Mouse (Mus musculus) erythroblast, embryonic 14.5 days (primary cell): ENCODE measurements around the gene Gps1. TPM values are rescaled to one million over a fixed set of nuclear protein-coding genes. Genes with fewer than 3 reads are reported as not detected.

ENCODE experiments used
- H3K27me3 ChIP-seq: 2 replicates; pipeline ENCODE4 v1.6.1; 2012; ENCODE audit warnings: inconsistent platforms; ENCODE audit not compliant: control insufficient read depth
- H3K36me3 ChIP-seq: 2 replicates; pipeline ENCODE4 v1.6.1; 2012; ENCODE audit warnings: mild to moderate bottlenecking, inconsistent platforms; ENCODE audit not compliant: control insufficient read depth
- H3K4me1 ChIP-seq: 2 replicates; pipeline ENCODE4 v1.6.1; 2012; ENCODE audit warnings: inconsistent platforms; ENCODE audit not compliant: control insufficient read depth
- H3K4me3 ChIP-seq: replicated peaks from 2 replicates; pipeline ENCODE3; 2012; ENCODE audit warnings: moderate library complexity, mild to moderate bottlenecking, inconsistent platforms
- H3K9me3 ChIP-seq: 2 replicates; pipeline ENCODE4 v1.6.1; 2012; ENCODE audit warnings: low read length, inconsistent platforms, mixed read lengths; ENCODE audit not compliant: control insufficient read depth
- GATA1 ChIP-seq: IDR thresholded peaks from 2 replicates; pipeline ENCODE4 v1.6.1; 2012; ENCODE audit warnings: low read length, inconsistent platforms, mixed read lengths
- TAL1 ChIP-seq: IDR thresholded peaks from 3 replicates; pipeline ENCODE4 v1.6.1; 2012; ENCODE audit warnings: low read length, inconsistent platforms, mixed read lengths
- polyA plus RNA-seq: library from polyadenylated mRNA; stranded (reverse); fragments of >175 nt; gene quantifications from 2 replicates; pipeline ENCODE4 v1.2.3, GENCODE M21; 2012

Gps1 gene
- polyA plus RNA-seq: 2.4 and 3.1 TPM in 2 replicates

- TF ChIP-seq GATA1: no peak
- TF ChIP-seq TAL1: no peak
- no peaks in the 10 kb centered on the region for H3K27me3 ChIP-seq
- H3K36me3 ChIP-seq: peaks cover 66% of the 10 kb centered on the region
- no peaks in the 10 kb centered on the region for H3K9me3 ChIP-seq
- peaks cover 42% of the 10 kb centered on the region for H3K4me1 ChIP-seq
- H3K4me3 ChIP-seq: peak within 1 kb of the TSS; percentile 95
Measured at GRCm38 (mm10) chr11:120784064-120784791, at the start of gene Gps1, which contains the start of gene Rfng. Gene Gps1 (plus strand): TSS chr11:120784272. Gene Rfng (minus strand): TSS chr11:120784207.

GRCm38 (mm10) chr11:120736424-120736823 lies 47.6 kb upstream of the Gps1 start:
- H3K4me3 ChIP-seq: no peak overlapping the region

GRCm38 (mm10) chr11:120740981-120741380 lies 43.1 kb upstream of the Gps1 start:
- peaks cover 3% of the 10 kb centered on the region; the same call in 1 of the 2 replicates for H3K27me3 ChIP-seq
- no peak overlapping the region for H3K4me3 ChIP-seq
- no peaks in the 10 kb centered on the region for H3K36me3 ChIP-seq
- H3K9me3 ChIP-seq: no peaks in the 10 kb centered on the region; the same call in 1 of the 2 replicates
- TF ChIP-seq GATA1 (no peak), TAL1 (no peak)
- no peaks in the 10 kb centered on the region for H3K4me1 ChIP-seq

More at GRCm38 (mm10) chr11:120736424-120736823, 47.6 kb upstream of the Gps1 start:
- H3K27me3 ChIP-seq: peaks cover 12% of the 10 kb centered on the region
- H3K9me3 ChIP-seq: peaks cover 2% of the 10 kb centered on the region
- H3K4me1 ChIP-seq: no peaks in the 10 kb centered on the region
- no peaks in the 10 kb centered on the region for H3K36me3 ChIP-seq
- TF ChIP-seq TAL1: no peak
- no peak for TF ChIP-seq GATA1

- H3K36me3 ChIP-seq: no peaks in the 10 kb centered on the region
- H3K9me3 ChIP-seq: no peaks in the 10 kb centered on the region; the same call in 1 of the 2 replicates
- no peaks in the 10 kb centered on the region for H3K4me1 ChIP-seq
- peaks cover 3% of the 10 kb centered on the region; the same call in 1 of the 2 replicates for H3K27me3 ChIP-seq
- TF ChIP-seq TAL1 (no peak), GATA1 (no peak)
- H3K4me3 ChIP-seq: no peak overlapping the region
Measured at GRCm38 (mm10) chr11:120744121-120744701, 39.9 kb upstream of the Gps1 start.

GRCm38 (mm10) chr11:120747974-120748373 lies 36.1 kb upstream of the Gps1 start:
- peaks cover 6% of the 10 kb centered on the region for H3K27me3 ChIP-seq
- H3K36me3 ChIP-seq: no peaks in the 10 kb centered on the region
- H3K4me1 ChIP-seq: no peaks in the 10 kb centered on the region
- no peak for TF ChIP-seq TAL1
- no peak for TF ChIP-seq GATA1
- H3K4me3 ChIP-seq: no peak overlapping the region
- H3K9me3 ChIP-seq: no peaks in the 10 kb centered on the region; the same call in 1 of the 2 replicates

GRCm38 (mm10) chr11:120749430-120749829 lies 34.6 kb upstream of the Gps1 start:
- no peaks in the 10 kb centered on the region for H3K9me3 ChIP-seq
- no peak for TF ChIP-seq GATA1
- no peak for TF ChIP-seq TAL1
- H3K4me3 ChIP-seq: no peak overlapping the region

GRCm38 (mm10) chr11:120751606-120752005 lies 32.5 kb upstream of the Gps1 start:
- peaks cover 3% of the 10 kb centered on the region; the same call in 1 of the 2 replicates for H3K27me3 ChIP-seq
- peaks cover 4% of the 10 kb centered on the region; the same call in 1 of the 2 replicates for H3K9me3 ChIP-seq
- no peaks in the 10 kb centered on the region for H3K36me3 ChIP-seq
- H3K4me1 ChIP-seq: no peaks in the 10 kb centered on the region
- no peak overlapping the region for H3K4me3 ChIP-seq
- no peak for TF ChIP-seq TAL1
- no peak for TF ChIP-seq GATA1

More at GRCm38 (mm10) chr11:120749430-120749829, 34.6 kb upstream of the Gps1 start:
- Histone ChIP-seq H3K36me3 (no peaks in the 10 kb centered on the region), H3K4me1 (no peaks in the 10 kb centered on the region), H3K27me3 (peaks cover 3% of the 10 kb centered on the region; the same call in 1 of the 2 replicates)

GRCm38 (mm10) chr11:120760236-120760635 lies 23.8 kb upstream of the Gps1 start:
- TF ChIP-seq TAL1: no peak
- TF ChIP-seq GATA1: no peak
- no peaks in the 10 kb centered on the region for H3K36me3 ChIP-seq

More at GRCm38 (mm10) chr11:120760236-120760635, 23.8 kb upstream of the Gps1 start:
- H3K4me3 ChIP-seq: no peak overlapping the region
- no peaks in the 10 kb centered on the region for H3K4me1 ChIP-seq
- H3K27me3 ChIP-seq: peaks cover 17% of the 10 kb centered on the region
- peaks cover 50% of the 10 kb centered on the region for H3K9me3 ChIP-seq
